Mouse (Mus musculus) MEL (cell line): ENCODE measurements around the gene Tldc1. TPM values are rescaled to one million over a fixed set of nuclear protein-coding genes. Genes with fewer than 3 reads are reported as not detected.

ENCODE experiments used
- DNase-seq: peaks from one replicate; pipeline ENCODE4 v3.0.0; 2011; ENCODE audit warnings: low read depth, low spot score
- H3K27ac ChIP-seq: 2 replicates; pipeline ENCODE4 v1.5.1; 2012; ENCODE audit warnings: low read depth, mild to moderate bottlenecking, control low read depth, low read length, moderate library complexity; ENCODE audit not compliant: control insufficient read depth
- H3K27me3 ChIP-seq, 2 experiments: fragments of 150-350 bp in 1 of 2; sonication (generic) in 1 of 2; 2 replicates each; pipeline ENCODE4 v1.6.1; 2012; ENCODE audit warnings: low read length in 2 of 2, mild to moderate bottlenecking in 2 of 2, improper control_type of control experiment in 1 of 2, moderate library complexity in 1 of 2; ENCODE audit not compliant: insufficient read depth in 2 of 2, control insufficient read depth in 1 of 2
- H3K36me3 ChIP-seq, 2 experiments: 2 replicates each; pipeline ENCODE4 v1.6.1; 2012 to 2014; ENCODE audit warnings: low read length in 2 of 2, improper control_type of control experiment in 1 of 2, inconsistent platforms in 1 of 2, mild to moderate bottlenecking in 1 of 2; ENCODE audit not compliant: insufficient read depth in 2 of 2, control insufficient read depth in 1 of 2
- H3K4me1 ChIP-seq, 2 experiments: fragments of 150-350 bp in 1 of 2; sonication (generic) in 1 of 2; 2 replicates each; pipeline ENCODE4 v1.6.1; 2012; ENCODE audit warnings: low read length in 2 of 2, improper control_type of control experiment in 1 of 2, mild to moderate bottlenecking in 1 of 2; ENCODE audit not compliant: insufficient read depth in 2 of 2, control insufficient read depth in 1 of 2
- H3K4me3 ChIP-seq, 2 experiments: fragments of 150-350 bp in 1 of 2; sonication (generic) in 1 of 2; 2 replicates each; pipeline ENCODE4 v1.5.1; 2012; ENCODE audit warnings: low read depth in 2 of 2, low read length in 2 of 2, mild to moderate bottlenecking in 2 of 2, moderate library complexity in 2 of 2, control low read depth in 1 of 2, improper control_type of control experiment in 1 of 2; ENCODE audit not compliant: control insufficient read depth in 1 of 2, insufficient read depth in 1 of 2
- H3K79me2 ChIP-seq: 2 replicates; pipeline ENCODE4 v1.6.1; 2012; ENCODE audit warnings: mild to moderate bottlenecking, low read length, moderate library complexity; ENCODE audit not compliant: control insufficient read depth, poor library complexity, insufficient read depth
- H3K9ac ChIP-seq: 2 replicates; pipeline ENCODE4 v1.6.1; 2012; ENCODE audit warnings: low read depth, mild to moderate bottlenecking, control low read depth, low read length, moderate library complexity; ENCODE audit not compliant: control insufficient read depth, poor library complexity, severe bottlenecking
- H3K9me3 ChIP-seq: fragments of 150-350 bp; sonication (generic); replicated peaks from 2 replicates; pipeline ENCODE4 v1.6.1; 2012; ENCODE audit warnings: mild to moderate bottlenecking, low read length, improper control_type of control experiment, moderate library complexity; ENCODE audit not compliant: insufficient read depth
- BHLHE40 ChIP-seq: IDR thresholded peaks from 2 replicates; pipeline ENCODE4 v1.6.1; 2012; ENCODE audit warnings: low read depth, mild to moderate bottlenecking, inconsistent platforms, low read length, improper control_type of control experiment, borderline replicate concordance
- CHD1 ChIP-seq: IDR thresholded peaks from 2 replicates; pipeline ENCODE4 v1.6.1; 2012; ENCODE audit warnings: low read depth, mild to moderate bottlenecking, inconsistent platforms, low read length, improper control_type of control experiment
- CHD2 ChIP-seq: IDR thresholded peaks from 2 replicates; pipeline ENCODE4 v1.6.1; 2011; ENCODE audit warnings: low read length, improper control_type of control experiment
- E2F4 ChIP-seq: IDR thresholded peaks from 2 replicates; pipeline ENCODE4 v1.6.1; 2011; ENCODE audit warnings: low read depth, low read length, improper control_type of control experiment, borderline replicate concordance
- ELF1 ChIP-seq: IDR thresholded peaks from 2 replicates; pipeline ENCODE4 v1.6.1; 2014; ENCODE audit warnings: low read depth, mild to moderate bottlenecking, inconsistent platforms, low read length, improper control_type of control experiment, moderate library complexity
- EP300 ChIP-seq, 2 experiments: IDR thresholded peaks; 2 replicates each; pipeline ENCODE4 v1.6.1; 2011; ENCODE audit warnings: improper control_type of control experiment in 2 of 2, low read length in 2 of 2, low read depth in 1 of 2, mild to moderate bottlenecking in 1 of 2
- GABPA ChIP-seq: IDR thresholded peaks from 2 replicates; pipeline ENCODE4 v1.6.1; 2012; ENCODE audit warnings: low read depth, mild to moderate bottlenecking, inconsistent platforms, low read length, improper control_type of control experiment, moderate library complexity
- KAT2A ChIP-seq: conservative IDR thresholded peaks from 2 replicates; pipeline ENCODE4 v1.6.1; 2012; ENCODE audit warnings: low read depth, low read length, improper control_type of control experiment, inconsistent platforms
- MAFK ChIP-seq: IDR thresholded peaks from 2 replicates; pipeline ENCODE4 v1.6.1; 2011; ENCODE audit warnings: low read depth, mild to moderate bottlenecking, low read length, improper control_type of control experiment, borderline replicate concordance
- MAX ChIP-seq: IDR thresholded peaks from 2 replicates; pipeline ENCODE4 v1.6.1; 2011; ENCODE audit warnings: low read length, improper control_type of control experiment
- MEF2A ChIP-seq: IDR thresholded peaks from 2 replicates; pipeline ENCODE4 v1.6.1; 2014; ENCODE audit warnings: low read depth, mild to moderate bottlenecking, inconsistent platforms, low read length, improper control_type of control experiment; ENCODE audit not compliant: poor library complexity, insufficient replicate concordance, severe bottlenecking; ENCODE audit errors: extremely low read depth
- MXI1 ChIP-seq: IDR thresholded peaks from 2 replicates; pipeline ENCODE4 v1.6.1; 2011; ENCODE audit warnings: mild to moderate bottlenecking, low read depth, low read length, improper control_type of control experiment
- MYB ChIP-seq: IDR thresholded peaks from 2 replicates; pipeline ENCODE4 v1.6.1; 2011; ENCODE audit warnings: mild to moderate bottlenecking, low read depth, low read length, improper control_type of control experiment
- MYC ChIP-seq: IDR thresholded peaks from 2 replicates; pipeline ENCODE4 v1.6.1; 2011; ENCODE audit warnings: low read depth, mild to moderate bottlenecking, low read length, improper control_type of control experiment, moderate library complexity
- NELFE ChIP-seq: IDR thresholded peaks from 2 replicates; pipeline ENCODE4 v1.6.1; 2011; ENCODE audit warnings: low read depth, low read length, improper control_type of control experiment
- POLR2A ChIP-seq, 2 experiments: IDR thresholded peaks; 2 replicates each; pipeline ENCODE4 v1.6.1; 2011 to 2012; ENCODE audit warnings: low read length in 2 of 2, mild to moderate bottlenecking in 2 of 2, control low read depth in 1 of 2, improper control_type of control experiment in 1 of 2, low read depth in 1 of 2, moderate library complexity in 1 of 2; ENCODE audit not compliant: control insufficient read depth in 1 of 2, insufficient read depth in 1 of 2, poor library complexity in 1 of 2
- POLR2AphosphoS2 ChIP-seq: IDR thresholded peaks from 2 replicates; pipeline ENCODE4 v1.6.1; 2011; ENCODE audit warnings: low read length, improper control_type of control experiment
- RAD21 ChIP-seq: IDR thresholded peaks from 2 replicates; pipeline ENCODE4 v1.6.1; 2011; ENCODE audit warnings: mild to moderate bottlenecking, low read depth, low read length, improper control_type of control experiment
- TAL1 ChIP-seq: IDR thresholded peaks from 2 replicates; pipeline ENCODE4 v1.6.1; 2012; ENCODE audit warnings: mild to moderate bottlenecking, inconsistent platforms, low read length, moderate library complexity, mixed read lengths
- TCF12 ChIP-seq: IDR thresholded peaks from 2 replicates; pipeline ENCODE4 v1.6.1; 2014; ENCODE audit warnings: low read depth, mild to moderate bottlenecking, inconsistent platforms, low read length, improper control_type of control experiment, moderate library complexity
- UBTF ChIP-seq: IDR thresholded peaks from 2 replicates; pipeline ENCODE4 v1.6.1; 2012; ENCODE audit warnings: low read depth, mild to moderate bottlenecking, inconsistent platforms, low read length, improper control_type of control experiment, moderate library complexity, borderline replicate concordance; ENCODE audit not compliant: insufficient read depth
- ZC3H11A ChIP-seq: IDR thresholded peaks from 2 replicates; pipeline ENCODE4 v1.6.1; 2012; ENCODE audit warnings: low read depth, mild to moderate bottlenecking, inconsistent platforms, low read length, improper control_type of control experiment
- ZMIZ1 ChIP-seq: IDR thresholded peaks from 2 replicates; pipeline ENCODE4 v1.6.1; 2012; ENCODE audit warnings: low read depth, mild to moderate bottlenecking, inconsistent platforms, low read length, improper control_type of control experiment, moderate library complexity
- ZNF384 ChIP-seq: IDR thresholded peaks from 2 replicates; pipeline ENCODE4 v1.6.1; 2012; ENCODE audit warnings: low read depth, mild to moderate bottlenecking, inconsistent platforms, low read length, improper control_type of control experiment
- polyA plus RNA-seq, 2 experiments: library from polyadenylated mRNA; stranded (reverse) in 1 of 2; unstranded in 1 of 2; fragments of >175 nt in 1 of 2; fragments of >200 nt in 1 of 2; gene quantifications; 2 replicates each; pipeline versions ENCODE4 v1.2.1 to v1.2.4; 2012; ENCODE audit warnings: low replicate concordance in 2 of 2, low read depth in 1 of 2; ENCODE audit not compliant: insufficient read length in 2 of 2, insufficient read depth in 1 of 2, missing spikeins in 1 of 2
- total RNA-seq: library from RNA; depleted of rRNA; stranded (reverse); fragments of 300-350 nt; gene quantifications from 2 replicates; pipeline ENCODE4 v1.2.3, GENCODE M21; 2012

Tldc1 gene
- total and polyA plus RNA-seq, 3 experiments = 16.1 to 16.4 TPM; not detected in 1

- TF ChIP-seq GABPA (no peak), NELFE (no peak), KAT2A (no peak), POLR2AphosphoS2 (no peak), CHD2 (no peak), E2F4 (no peak), MEF2A (no peak), BHLHE40 (0 out of 2 replicates have a peak, but pooled peaks have one; percentile 42), POLR2A (IDR thresholded peaks at IDR 0.05; ENCODE audit: control insufficient read depth in 1 of 2, insufficient read depth in 1 of 2, low read depth in 1 of 2, low read length in 2 of 2, poor library complexity in 1 of 2) (no peak), MAX (peak; percentile 93), ELF1 (no peak), MYB (no peak), MXI1 (peak; percentile 40), EP300 (IDR thresholded peaks at IDR 0.05; ENCODE audit: low read depth in 1 of 2, low read length in 2 of 2) (no peak), UBTF (no peak), MYC (peak; percentile 95)
These were observed 959 bp upstream of the Tldc1 start (continued) for GRCm38 (mm10) chr8:119779013-119779737.

GRCm38 (mm10) chr8:119777765-119778164, 451 bp downstream of the Tldc1 start:
- peak overlapping the region; percentile 77 to 93 for H3K4me3 ChIP-seq
- peak overlapping the region; percentile 82 for H3K9ac ChIP-seq
- TF ChIP-seq MEF2A (no peak), MXI1 (peak; percentile 0; the same call in 1 of the 2 replicates)
- TF ChIP-seq, all 39 proteins: peak for 1
- H3K27me3 ChIP-seq = no peaks in the 10 kb centered on the region
- H3K27ac ChIP-seq = peak overlapping the region; percentile 48
- H3K4me1 ChIP-seq = peaks cover 0 to 8% of the 10 kb centered on the region in 2 experiments; a peak in 3 of 4 replicates
- H3K36me3 ChIP-seq = peaks cover 0 to 4% of the 10 kb centered on the region in 2 experiments; a peak in 2 of 4 replicates
- no peaks in the 10 kb centered on the region for H3K9me3 ChIP-seq
- H3K79me2 ChIP-seq = peaks cover 4% of the 10 kb centered on the region; the same call in 1 of the 2 replicates
- peak; percentile 48 for DNase-seq

GRCm38 (mm10) chr8:119776668-119777245, 1.5 kb downstream of the Tldc1 start:
- TF ChIP-seq MAX (no peak), KAT2A (no peak), TAL1 (no peak), RAD21 (no peak), MXI1 (no peak), TCF12 (no peak), E2F4 (no peak), MYC (no peak), ZC3H11A (no peak), CHD2 (no peak), CHD1 (no peak), MEF2A (no peak), BHLHE40 (no peak), MAFK (no peak), EP300 (IDR thresholded peaks at IDR 0.05; ENCODE audit: low read depth in 1 of 2, low read length in 2 of 2) (no peak), ZNF384 (no peak), ZMIZ1 (no peak), POLR2A (IDR thresholded peaks at IDR 0.05; ENCODE audit: control insufficient read depth in 1 of 2, insufficient read depth in 1 of 2, low read depth in 1 of 2, low read length in 2 of 2, poor library complexity in 1 of 2) (no peak)
- TF ChIP-seq, all 39 proteins: peak for 0
- no peak overlapping the region for H3K9ac ChIP-seq

More at GRCm38 (mm10) chr8:119776668-119777245, 1.5 kb downstream of the Tldc1 start:
- Histone ChIP-seq H3K27me3 (no peaks in the 10 kb centered on the region), H3K79me2 (peaks cover 4% of the 10 kb centered on the region; the same call in 1 of the 2 replicates), H3K9me3 (no peaks in the 10 kb centered on the region), H3K36me3 (peaks cover 0 to 4% of the 10 kb centered on the region in 2 experiments; a peak in 2 of 4 replicates), H3K4me1 (peaks cover 0 to 8% of the 10 kb centered on the region in 2 experiments; a peak in 3 of 4 replicates), H3K4me3 (no peak overlapping the region), H3K27ac (no peak overlapping the region)
- DNase-seq = no peak
